Mouse (Mus musculus) thymus, adult 18-20 months (tissue): ENCODE measurements around the gene Zfp653.
A peak's percentile ranks its signal among the peaks of the same experiment; 100 is the strongest.

Experiments used
- DNase-seq, 2 experiments: peaks; one replicate each; pipeline ENCODE4 v3.0.0; 2022; ENCODE audit warnings: mixed read lengths in 2 of 2

The Zfp653 gene

DNA sequence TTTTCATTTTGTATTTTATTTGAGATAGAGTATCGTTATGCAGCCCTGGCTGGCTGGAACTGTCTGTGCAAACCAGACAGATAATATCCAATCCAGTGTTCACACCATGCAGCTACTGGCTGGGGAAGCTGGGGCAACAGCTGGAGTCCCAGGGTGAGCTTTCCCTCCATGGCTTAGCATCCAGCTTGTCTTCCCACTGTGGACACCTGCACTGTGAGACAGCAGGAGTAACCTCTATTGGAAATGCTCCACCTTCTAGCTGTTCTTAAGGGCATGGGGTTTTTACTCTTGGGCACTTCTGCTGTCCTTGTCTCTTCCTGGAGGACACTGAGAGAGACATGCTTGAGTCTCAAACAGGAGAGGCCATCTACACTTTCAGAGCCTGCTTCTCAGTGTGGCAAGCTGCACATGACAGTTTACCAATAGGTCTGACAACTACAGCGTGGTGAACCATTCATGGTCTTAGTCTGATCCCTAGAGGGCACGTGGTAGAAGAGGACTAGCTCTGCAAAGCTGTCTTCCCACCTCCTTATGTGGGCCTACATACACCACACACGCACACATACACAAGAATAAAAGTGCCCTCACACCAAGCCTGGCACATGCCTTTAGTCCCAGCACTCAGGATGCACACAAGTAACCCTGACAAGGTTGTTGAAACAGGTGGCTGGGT, 1.2 kb downstream of the Zfp653 start:
- DNase-seq: no peak

DNA sequence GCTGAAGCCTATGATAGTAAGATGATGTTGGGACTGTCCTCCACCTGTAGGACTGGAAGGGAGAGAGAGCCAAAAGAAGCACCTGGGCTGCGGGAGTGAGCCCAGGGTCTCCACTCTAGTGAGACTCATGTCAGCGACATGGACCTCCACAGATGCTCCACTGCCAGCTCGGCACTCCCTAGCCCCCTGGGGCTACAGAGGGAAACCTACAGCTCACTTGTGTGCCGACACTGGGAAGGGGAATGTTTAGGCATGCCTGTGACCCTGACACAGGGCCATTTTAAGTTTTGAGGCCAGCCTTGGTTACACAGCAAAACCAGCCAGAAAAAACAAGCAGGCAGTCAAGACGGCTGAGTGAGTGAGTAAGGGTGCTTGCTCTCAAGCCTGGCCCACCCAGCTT, 4.0 kb downstream of the Zfp653 start:
- DNase-seq: no peak

GRCm38 (mm10) chr9:22066433-22066832, 4.7 kb downstream of the Zfp653 start:
- peak in 1 of 2 experiments; percentile 32 for DNase-seq

DNA sequence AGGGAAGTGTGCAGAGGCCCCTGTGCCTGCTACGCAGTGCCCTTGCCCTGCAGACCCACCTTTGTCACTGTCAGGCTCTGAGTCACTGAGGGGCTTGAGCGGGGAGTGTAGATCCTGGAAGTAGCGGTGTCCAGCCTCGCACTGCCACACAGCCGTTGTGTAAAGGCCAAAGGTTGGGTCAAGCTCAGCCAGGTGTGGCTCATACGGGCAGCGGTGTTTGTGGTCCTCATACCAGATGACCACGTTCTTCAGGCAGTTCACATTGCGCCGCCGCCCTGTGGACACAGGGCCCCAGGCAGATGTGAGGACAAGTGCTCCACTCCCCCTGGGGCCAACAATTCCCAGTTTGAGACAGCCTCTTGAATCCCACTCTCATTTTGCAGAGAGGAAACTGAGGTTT, 5.5 kb downstream of the Zfp653 start:
- no peak for DNase-seq

GRCm38 (mm10) chr9:22064341-22064740, 6.8 kb downstream of the Zfp653 start:
- no peak for DNase-seq

- DNase-seq: no peak
Observed at GRCm38 (mm10) chr9:22061339-22061738, 9.8 kb downstream of the Zfp653 start.

GRCm38 (mm10) chr9:22058011-22058424, 13.2 kb downstream of the Zfp653 start:
- no peak for DNase-seq

GRCm38 (mm10) chr9:22057031-22057517, 14.1 kb downstream of the Zfp653 start:
- no peak for DNase-seq

GRCm38 (mm10) chr9:22056303-22056910, 14.8 kb downstream of the Zfp653 start:
- no peak for DNase-seq

DNA sequence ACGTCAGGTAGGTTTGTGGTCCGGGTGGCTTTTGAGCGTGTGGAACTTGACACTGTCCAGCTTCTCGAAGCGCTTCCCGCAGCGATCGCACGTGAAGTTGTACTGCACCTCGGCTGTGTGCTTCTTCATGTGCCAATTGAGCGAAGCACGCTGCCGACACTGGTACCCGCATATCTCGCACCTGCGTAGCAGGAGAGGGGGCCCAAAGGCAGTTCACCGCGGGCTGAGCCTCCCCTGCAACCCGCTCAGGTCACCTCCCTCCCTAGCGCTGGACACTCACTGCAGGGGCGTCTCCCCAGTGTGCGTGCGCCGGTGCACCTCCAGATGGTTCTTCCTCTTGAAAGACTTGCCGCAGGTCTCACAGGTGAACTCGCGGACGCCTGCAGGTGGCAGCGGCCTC, 15.5 kb downstream of the Zfp653 start:
- no peak for DNase-seq

- peak; percentile 48 to 67 for DNase-seq
Observed at GRCm38 (mm10) chr9:22054411-22055076, 16.6 kb downstream of the Zfp653 start.

DNA sequence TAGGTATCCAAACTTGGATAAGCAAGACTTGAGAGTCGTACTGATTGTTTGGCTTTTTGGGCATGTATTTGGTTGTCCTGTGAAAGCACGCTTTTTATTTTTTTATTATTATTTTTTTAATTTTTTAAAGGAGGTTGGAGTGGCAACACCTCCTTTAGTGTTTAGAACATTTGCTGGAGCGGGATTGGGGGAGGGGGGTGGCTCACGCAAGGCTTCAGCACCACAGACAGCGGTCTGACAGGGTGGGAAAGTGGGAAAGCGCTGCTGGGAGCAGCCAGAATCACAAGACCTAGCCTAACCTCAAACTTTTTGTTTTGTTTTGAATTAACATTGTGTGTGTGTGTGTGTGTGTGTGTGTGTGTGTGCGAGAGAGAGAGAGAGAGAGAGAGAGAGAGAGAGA, 17.5 kb downstream of the Zfp653 start:
- DNase-seq: no peak

GRCm38 (mm10) chr9:22051958-22052254, 19.3 kb downstream of the Zfp653 start, which contains the start of gene Elavl3:
Gene Elavl3, minus strand, starts transcription at chr9:22052023.
- no peak for DNase-seq

DNA sequence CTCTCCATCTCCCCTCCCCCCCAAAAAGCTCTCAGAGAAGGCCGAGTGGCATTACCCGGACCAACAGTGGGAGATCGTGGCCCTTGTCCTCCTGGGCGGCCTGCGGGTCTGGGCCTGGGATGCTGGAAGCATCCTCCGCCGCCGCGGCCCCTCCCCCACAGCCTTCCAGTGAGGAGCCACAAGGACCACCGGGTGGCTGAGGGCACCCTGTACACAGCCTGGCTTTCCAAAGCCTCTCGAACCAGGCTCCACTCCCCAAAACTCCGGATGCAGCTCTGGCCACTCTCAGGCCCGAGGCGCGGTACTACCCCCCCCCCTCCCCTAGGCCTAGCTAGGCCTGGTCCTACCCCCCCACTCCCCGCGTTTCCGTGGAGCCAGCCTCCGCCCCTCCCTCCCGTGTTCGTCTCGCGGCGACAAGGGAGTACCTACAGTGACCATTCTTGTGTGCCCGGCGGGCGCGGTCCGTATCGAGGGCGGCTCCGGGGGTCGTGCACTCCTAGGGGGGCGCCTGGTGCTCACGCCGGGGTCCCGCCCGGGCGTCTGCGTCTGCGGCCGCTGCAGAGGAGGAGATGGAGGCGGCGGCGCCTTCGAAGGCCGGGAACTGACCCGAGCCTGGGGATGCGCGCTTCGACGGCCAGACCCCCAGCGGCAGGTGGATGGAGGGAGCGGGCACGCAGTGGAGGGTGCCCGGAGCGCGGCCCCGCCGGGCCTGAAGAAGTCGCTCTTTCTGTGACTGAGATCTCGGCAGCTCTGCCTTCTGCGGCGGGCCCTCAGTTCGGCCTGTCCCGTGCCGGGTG, 19.8 kb downstream of the Zfp653 start:
- no peak for DNase-seq

- DNase-seq: peak in 1 of 2 experiments; percentile 23
Observed at GRCm38 (mm10) chr9:22050351-22050889, 20.8 kb downstream of the Zfp653 start.

- no peak for DNase-seq
Observed at GRCm38 (mm10) chr9:22049721-22050270, 21.4 kb downstream of the Zfp653 start.

- no peak for DNase-seq
Observed at GRCm38 (mm10) chr9:22049315-22049714, 21.9 kb downstream of the Zfp653 start.

GRCm38 (mm10) chr9:22047329-22047728, 23.8 kb downstream of the Zfp653 start:
- no peak for DNase-seq

DNA sequence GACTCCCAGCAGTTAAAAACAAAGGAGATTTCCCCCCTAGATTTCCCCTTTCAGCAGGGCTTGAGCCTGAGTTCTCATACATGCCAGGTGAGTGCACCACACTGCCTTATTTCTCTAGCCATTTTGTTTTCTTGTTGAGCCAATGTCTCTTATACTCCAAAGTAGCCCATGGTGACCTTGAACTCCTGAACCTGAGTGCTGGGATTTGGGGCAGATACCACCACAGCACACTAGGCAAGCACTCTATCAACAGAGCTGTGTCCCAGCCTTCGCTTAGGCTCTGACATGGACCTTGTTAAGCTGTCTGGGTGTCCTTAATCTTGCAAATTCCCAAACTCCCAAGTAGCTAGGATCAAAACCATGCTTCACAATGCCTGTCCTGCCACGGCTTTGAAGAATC, 29.3 kb downstream of the Zfp653 start:
- DNase-seq: no peak

DNA sequence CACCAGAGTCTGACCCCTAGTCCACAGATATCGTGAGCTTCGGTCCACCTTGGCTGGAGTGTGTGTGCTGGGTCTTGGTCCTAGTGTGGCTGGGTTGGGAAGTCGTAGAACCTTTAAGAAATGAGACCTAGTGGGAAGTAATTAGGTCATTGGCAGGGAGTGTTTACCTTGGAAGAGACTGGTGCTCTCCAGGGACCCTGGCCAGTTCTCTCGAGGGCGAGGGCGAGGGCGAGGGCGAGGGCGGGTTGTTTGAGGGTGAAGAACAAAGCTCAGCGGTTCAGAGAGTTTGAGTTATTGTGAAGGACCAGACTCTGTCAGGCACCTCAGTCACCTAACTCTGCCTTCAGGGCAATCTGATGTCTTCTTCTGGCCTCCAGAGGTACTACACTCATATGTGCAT, 33.4 kb downstream of the Zfp653 start:
- DNase-seq: no peak

GRCm38 (mm10) chr9:22035300-22036044, 35.7 kb downstream of the Zfp653 start:
- DNase-seq: no peak

GRCm38 (mm10) chr9:22030386-22030785, 40.8 kb downstream of the Zfp653 start:
- no peak for DNase-seq
